ENCODE assay signal across 10 mouse cellular contexts in the genomic region with DNA sequence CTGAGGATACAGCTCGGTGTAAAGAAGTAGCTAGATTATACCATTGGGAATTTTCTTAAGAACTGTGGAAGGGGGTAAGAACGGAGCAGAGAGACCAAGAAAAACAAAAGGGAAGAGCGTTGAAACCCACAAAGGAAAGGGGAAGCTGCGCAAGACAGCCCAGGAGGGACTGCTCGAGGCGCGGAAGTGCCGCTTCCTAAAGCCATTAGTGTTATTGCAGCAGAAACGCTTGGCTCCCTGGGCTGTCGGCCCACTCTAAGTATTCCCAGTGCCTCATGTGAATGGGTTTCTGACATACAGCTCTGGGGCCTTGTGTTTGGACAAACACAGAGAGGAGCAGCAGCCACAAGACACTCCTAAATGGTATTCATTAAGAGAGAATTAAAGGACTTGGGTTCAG.
A peak's percentile ranks its signal among the peaks of the same experiment; 100 is the strongest.
DNase-seq lines count a peak whose midpoint lies in the region; ATAC-seq lines count a peak whose summit lies in the region.
"Had no signal": no experiment of that assay in that cellular context is flagged by ENCODE, and none has a peak within 500 bp of the region (broad histone marks: within the 10 kb centered on the region; RNA-seq: fewer than 3 reads in every experiment).

No protein-coding gene starts in this region.

- WGBS in liver, embryonic 11.5 days, result 42% methylated on average over 10 of the region's 10 CpGs
- 48% methylated on average over 10 of the region's 10 CpGs for WGBS in embryonic facial prominence, embryonic 14.5 days

- H3K4me3 ChIP-seq in liver, embryonic 11.5 days (ENCODE audit: low read depth, low read length), result no peak overlapping the region
- no peak overlapping the region for H3K4me3 ChIP-seq in embryonic facial prominence, embryonic 14.5 days (ENCODE audit: low read depth, low read length)
- H3K4me3 ChIP-seq: forebrain, embryonic 13.5 days; liver, embryonic 15.5 days had no signal

- no peaks in the 10 kb centered on the region for H3K9me3 ChIP-seq in liver, embryonic 11.5 days (ENCODE audit: control insufficient read depth, low read length)
- H3K9me3 ChIP-seq in embryonic facial prominence, embryonic 14.5 days (ENCODE audit: control insufficient read depth, low read length), result no peaks in the 10 kb centered on the region
- H3K9me3 ChIP-seq: forebrain, embryonic 13.5 days; liver, embryonic 15.5 days had no signal

- H3K9ac ChIP-seq in liver, embryonic 11.5 days (ENCODE audit: low read depth, low read length), result no peak overlapping the region
- H3K9ac ChIP-seq in embryonic facial prominence, embryonic 14.5 days (ENCODE audit: low read depth, low read length), result no peak overlapping the region
- H3K9ac ChIP-seq: forebrain, embryonic 13.5 days; liver, embryonic 15.5 days had no signal

- peaks cover 8% of the 10 kb centered on the region for H3K4me1 ChIP-seq in liver, embryonic 11.5 days (replicated peaks; ENCODE audit: control insufficient read depth, insufficient read depth, low read length)
- H3K4me1 ChIP-seq in embryonic facial prominence, embryonic 14.5 days (ENCODE audit: control insufficient read depth, insufficient read depth, low read length), result peaks cover 44% of the 10 kb centered on the region

- no peak overlapping the region for H3K4me2 ChIP-seq in liver, embryonic 11.5 days
- no peak overlapping the region for H3K4me2 ChIP-seq in embryonic facial prominence, embryonic 14.5 days (ENCODE audit: low read depth, low read length)
- H3K4me2 ChIP-seq: forebrain, embryonic 13.5 days; liver, embryonic 15.5 days had no signal

- intact Hi-C loops in left cerebral cortex, postnatal 14 days (cut with DNase I), result no loop called here

- ATAC-seq in liver, embryonic 11.5 days (replicated peaks; ENCODE audit: low FRiP score), result no peak
- ATAC-seq in embryonic facial prominence, embryonic 14.5 days (ENCODE audit: low read depth), result no peak
- ATAC-seq in neutrophil, adult 5-6 weeks (ENCODE audit: extremely low read depth, insufficient number of reproducible peaks, low FRiP score, poor library complexity, severe bottlenecking), result peak; percentile 39; the same call in 1 of the 2 replicates
- ATAC-seq: forebrain, embryonic 13.5 days; Patski had no signal

- H3K27me3 ChIP-seq in liver, embryonic 11.5 days (replicated peaks; ENCODE audit: control insufficient read depth, insufficient read depth, low read length), result no peaks in the 10 kb centered on the region; the same call in 1 of the 2 replicates
- H3K27me3 ChIP-seq in embryonic facial prominence, embryonic 14.5 days (replicated peaks; ENCODE audit: control insufficient read depth, insufficient read depth, low read length), result no peaks in the 10 kb centered on the region
- H3K27me3 ChIP-seq: forebrain, embryonic 13.5 days; liver, embryonic 15.5 days; Patski had no signal

- peak overlapping the region; percentile 26; the same call in 1 of the 2 replicates for H3K27ac ChIP-seq in liver, embryonic 11.5 days (ENCODE audit: low read depth, low read length)
- peak overlapping the region; percentile 72 for H3K27ac ChIP-seq in embryonic facial prominence, embryonic 14.5 days (replicated peaks; ENCODE audit: low read depth, low read length)
- H3K27ac ChIP-seq: forebrain, embryonic 13.5 days; liver, embryonic 15.5 days had no signal

- no peak for DNase-seq in liver, embryonic 11.5 days (ENCODE audit: low spot score)
- no peak for DNase-seq in liver
- DNase-seq in embryonic facial prominence, embryonic 14.5 days (ENCODE audit: low spot score), result peak; percentile 36
- peak; percentile 46 to 48 for DNase-seq in kidney, postnatal 25 days
- no peak for DNase-seq in left cerebral cortex, postnatal 14 days (ENCODE audit: low spot score in 2 of 2)
- no peak for DNase-seq in right cerebral cortex, postnatal 36 days (ENCODE audit: low spot score in 2 of 2)

- H3K36me3 ChIP-seq in liver, embryonic 11.5 days (ENCODE audit: control insufficient read depth, insufficient read depth, low read length), result no peaks in the 10 kb centered on the region
- no peaks in the 10 kb centered on the region for H3K36me3 ChIP-seq in embryonic facial prominence, embryonic 14.5 days (ENCODE audit: control insufficient read depth, insufficient read depth, low read length)
- H3K36me3 ChIP-seq: liver, embryonic 15.5 days had no signal

Comparison
In these comparisons a context has a peak if more than half of its experiments do, and no peak if none do; other contexts are left out.
1. DNase-seq: peak in embryonic facial prominence, embryonic 14.5 days (single experiment) and kidney, postnatal 25 days (2 of 2); none in liver, embryonic 11.5 days (single experiment), liver (single experiment), left cerebral cortex, postnatal 14 days (0 of 2) and right cerebral cortex, postnatal 36 days (0 of 2).